Mouse (Mus musculus) thymus, adult 2 months (tissue): Measurements from ENCODE around the gene Mrm2.

Experiments used
- CTCF ChIP-seq: fragments of 200-500 bp; IDR thresholded peaks from 2 replicates; pipeline ENCODE4 v1.5.1; 2012; ENCODE audit warnings: mild to moderate bottlenecking, control low read depth, low read length, moderate library complexity, borderline replicate concordance; ENCODE audit not compliant: control insufficient read depth, poor library complexity, insufficient read depth; ENCODE audit errors: extremely low read depth
- POLR2A ChIP-seq: fragments of 200-500 bp; IDR thresholded peaks from 2 replicates; pipeline ENCODE4 v1.6.1; 2012; ENCODE audit warnings: mild to moderate bottlenecking, low read length, control low read depth, moderate library complexity; ENCODE audit not compliant: control insufficient read depth, poor library complexity, insufficient read depth; ENCODE audit errors: extremely low read depth

GRCm38 (mm10) chr5:140359930-140360674 is 28.4 kb upstream of the Mrm2 start:
- TF ChIP-seq CTCF (no peak), POLR2A (no peak)
